Mouse (Mus musculus) common myeloid progenitor, adult 5-6 weeks (primary cell): ENCODE results near the gene Enpp4. TPM values are rescaled to one million over a fixed set of nuclear protein-coding genes. Genes with fewer than 3 reads are reported as not detected.

Experiments used
- ATAC-seq: replicated peaks from 2 replicates; pipeline ENCODE4 v1.8.0; 2016; ENCODE audit warnings: low read depth, mild to moderate bottlenecking, moderate TSS enrichment, inconsistent platforms; ENCODE audit not compliant: poor library complexity, severe bottlenecking
- total RNA-seq: library from RNA; stranded (forward); fragments of 200-1000, 187-1606 nt; gene quantifications from 2 replicates; pipeline ENCODE4 v1.2.3, GENCODE M21; 2017

Enpp4 gene
- total RNA-seq, result 14.4 and 19.3 TPM in 2 replicates

DNA sequence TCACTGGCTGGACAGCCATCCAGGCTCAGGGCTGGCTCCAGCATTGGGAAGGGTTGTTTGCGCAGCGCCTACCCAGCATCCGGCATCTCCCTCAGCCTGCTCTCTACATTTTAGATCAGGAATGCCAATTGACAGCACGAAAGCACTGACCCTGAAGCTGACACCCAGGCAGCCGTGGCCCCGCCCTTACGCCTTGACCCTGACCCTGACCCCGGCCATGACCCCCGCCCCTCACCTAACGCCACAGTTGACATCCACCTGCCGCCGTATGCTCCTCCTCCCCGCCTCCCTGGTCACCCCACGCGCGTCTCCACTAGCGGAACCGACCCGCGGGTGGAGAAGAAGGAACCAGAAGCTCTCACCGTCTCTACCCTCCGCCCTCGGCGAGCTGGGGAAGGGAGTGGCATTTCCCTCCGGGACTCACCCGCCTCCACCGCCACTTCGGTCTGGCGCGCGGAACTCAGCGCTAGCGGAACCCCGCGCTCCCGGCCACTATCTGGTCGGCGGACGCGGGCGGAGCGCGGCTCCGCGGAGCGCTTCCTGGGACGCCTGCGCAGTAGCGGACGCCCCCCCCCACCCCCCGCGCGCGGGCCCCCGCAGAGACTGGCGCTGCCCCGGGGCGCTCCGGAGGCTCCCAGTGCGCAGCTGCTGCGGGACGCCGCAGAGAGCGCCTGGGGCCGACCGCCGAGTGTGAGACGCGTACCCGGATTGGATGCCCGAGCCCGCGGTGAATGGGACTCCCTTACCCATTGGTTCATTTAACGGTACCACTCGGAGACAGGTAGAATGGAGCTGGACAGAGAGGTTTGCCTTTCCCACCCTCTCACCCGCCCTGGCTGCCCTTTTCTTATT, at the start of gene Enpp4:
TSS of gene Enpp4 (minus strand) at position 523 of the 852 bp plus-strand sequence.
- ATAC-seq, result peak; percentile 90

DNA sequence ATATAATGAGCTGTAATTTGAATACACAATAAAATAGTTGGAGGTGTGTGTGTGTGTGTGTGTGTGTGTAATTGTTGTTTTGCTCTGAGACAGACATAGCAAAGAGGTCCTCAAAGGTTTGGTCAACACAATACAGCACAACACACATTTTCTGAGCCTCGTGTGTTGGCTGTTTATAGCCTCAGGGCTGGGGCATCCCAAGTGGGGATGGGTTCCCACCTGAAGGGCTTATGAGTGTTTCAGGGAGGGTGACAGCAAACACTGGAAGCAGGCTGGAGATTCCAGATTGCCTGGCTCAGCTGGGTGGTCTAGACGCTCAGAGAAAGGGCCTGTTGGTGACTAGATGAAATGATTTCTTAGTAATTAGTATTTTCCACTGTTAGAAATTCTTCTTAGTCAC, 49.6 kb upstream of the Enpp4 start:
- ATAC-seq, result no peak

DNA sequence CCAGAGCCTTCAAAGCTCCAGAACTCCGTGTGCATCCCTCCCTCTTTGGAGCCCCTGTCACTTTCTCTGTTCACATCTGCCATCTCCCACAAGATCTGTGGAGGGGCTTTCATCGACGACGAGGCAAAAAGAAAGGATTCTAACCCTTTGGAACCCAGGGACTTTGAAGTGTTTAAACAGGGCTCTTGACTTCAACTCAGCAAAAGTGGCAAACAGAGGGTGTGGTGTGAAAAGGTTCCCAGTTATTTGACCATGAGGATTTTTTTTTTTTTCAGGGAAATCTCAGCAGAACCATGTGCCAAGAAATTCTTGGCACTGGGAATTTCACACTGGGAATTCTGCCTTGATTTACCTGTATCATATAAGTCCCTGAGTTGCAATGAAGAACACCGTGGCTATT, 48.3 kb upstream of the Enpp4 start:
- no peak for ATAC-seq

- no peak for ATAC-seq
These were observed 46.3 kb upstream of the Enpp4 start for GRCm38 (mm10) chr17:44151889-44152288.

- ATAC-seq, result peak; percentile 74
These were observed 45.5 kb upstream of the Enpp4 start for GRCm38 (mm10) chr17:44151130-44151529.

DNA sequence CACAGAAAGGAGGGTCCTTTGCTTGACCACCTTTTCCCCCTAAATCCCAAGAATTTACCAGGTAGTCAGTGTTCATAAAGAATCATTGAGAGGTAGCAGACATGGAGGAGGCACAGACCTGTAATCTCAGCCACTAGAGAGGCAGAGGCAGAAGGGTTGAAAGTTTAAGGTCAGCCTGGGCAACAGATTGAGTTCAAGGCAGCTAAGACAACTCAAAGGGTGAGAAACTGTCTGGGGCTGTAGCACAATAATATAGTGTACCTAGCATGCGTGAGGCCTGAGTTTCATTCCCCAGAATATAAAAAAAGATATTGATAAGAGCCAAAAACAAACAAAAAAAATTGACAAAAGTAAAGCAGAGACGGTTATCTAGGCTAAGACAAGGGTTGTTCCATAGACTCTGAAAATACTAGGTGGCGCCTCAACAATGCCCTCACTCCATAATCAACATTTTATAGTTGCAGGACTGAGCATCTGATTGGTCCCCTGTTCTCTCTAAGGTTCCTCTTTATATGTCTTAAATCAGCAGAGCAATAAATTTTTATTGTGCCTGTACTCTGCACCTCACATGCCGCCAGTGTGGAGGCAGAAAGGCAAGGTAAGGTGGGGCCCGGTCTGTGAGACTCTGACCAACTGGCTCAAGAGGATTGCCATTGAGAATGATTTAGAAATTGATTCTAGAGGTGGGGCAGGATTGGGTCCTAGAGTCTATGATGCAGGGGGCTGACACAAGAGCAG, 42.7 kb upstream of the Enpp4 start:
- no peak for ATAC-seq

GRCm38 (mm10) chr17:44145806-44146205, 40.2 kb upstream of the Enpp4 start:
- no peak for ATAC-seq

DNA sequence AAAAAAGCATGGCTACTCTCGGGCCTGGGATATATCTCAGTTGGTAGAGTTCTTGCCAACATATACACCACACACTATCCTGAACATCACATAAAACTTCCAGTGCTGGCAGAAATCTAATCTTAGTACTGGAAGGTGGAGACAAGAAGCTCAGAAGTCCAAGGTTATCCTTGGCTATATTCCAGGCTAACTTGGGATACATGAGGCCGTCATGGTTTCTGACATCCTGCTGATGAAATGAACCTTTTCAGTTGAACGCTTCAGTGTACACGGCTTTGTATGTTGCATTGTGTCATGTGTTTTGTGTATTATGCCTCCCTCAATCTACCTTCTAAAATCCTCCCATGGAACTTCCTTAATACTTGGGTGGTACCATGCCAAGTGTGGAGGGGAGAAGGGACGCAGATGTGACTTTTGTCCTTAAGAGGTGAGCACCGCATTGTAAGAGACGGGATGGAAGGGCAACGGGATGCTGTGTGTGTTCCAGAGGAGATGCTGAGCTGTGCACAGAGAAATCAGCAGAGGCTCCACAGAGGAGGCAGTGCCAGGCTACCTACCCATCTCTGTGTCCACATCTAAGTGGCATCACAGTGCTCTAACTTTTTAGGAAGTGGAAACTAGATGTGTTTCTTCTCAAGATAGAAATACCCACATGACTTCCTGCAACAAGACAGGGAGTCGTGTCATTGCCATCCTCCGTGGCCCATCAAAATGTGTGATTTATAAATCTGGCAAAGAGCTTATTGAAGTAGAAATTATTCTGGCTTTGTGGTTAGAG, 31.4 kb upstream of the Enpp4 start:
- peak; percentile 65 for ATAC-seq

- no peak for ATAC-seq
These were observed 30.4 kb upstream of the Enpp4 start for GRCm38 (mm10) chr17:44136018-44136417.

- no peak for ATAC-seq
These were observed 28.9 kb upstream of the Enpp4 start for GRCm38 (mm10) chr17:44134545-44134944.

GRCm38 (mm10) chr17:44134106-44134505, 28.5 kb upstream of the Enpp4 start:
- ATAC-seq, result peak; percentile 30

GRCm38 (mm10) chr17:44130429-44130828, 24.8 kb upstream of the Enpp4 start:
- ATAC-seq, result peak; percentile 61

GRCm38 (mm10) chr17:44129092-44129750, 23.6 kb upstream of the Enpp4 start:
- ATAC-seq, result peak; percentile 72

GRCm38 (mm10) chr17:44121366-44122100, 15.9 kb upstream of the Enpp4 start:
- ATAC-seq, result peak; percentile 39; the same call in 1 of the 2 replicates

- ATAC-seq, result no peak
These were observed 12.6 kb upstream of the Enpp4 start for GRCm38 (mm10) chr17:44118231-44118630.

GRCm38 (mm10) chr17:44117721-44118120, 12.1 kb upstream of the Enpp4 start:
- ATAC-seq, result no peak

DNA sequence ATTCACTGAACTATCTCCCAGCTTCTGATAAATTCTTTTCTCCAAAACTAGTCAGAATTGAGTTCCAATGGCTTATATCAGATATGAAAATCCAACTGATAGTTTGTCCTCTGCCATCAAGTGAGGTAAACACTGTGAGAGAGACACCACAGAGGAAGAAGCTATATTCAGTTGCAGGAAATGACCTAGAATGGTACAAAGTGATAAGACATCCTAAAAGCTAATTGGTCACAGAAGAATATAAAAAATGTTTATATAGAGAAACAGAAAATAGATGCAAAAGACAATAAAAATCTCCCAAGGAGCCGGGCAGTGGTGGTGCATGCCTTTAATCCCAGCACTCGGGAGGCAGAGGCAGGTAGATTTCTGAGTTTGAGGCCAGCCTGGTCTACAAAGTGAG, 11.0 kb upstream of the Enpp4 start:
- ATAC-seq, result peak; percentile 58

- no peak for ATAC-seq
These were observed 2.7 kb upstream of the Enpp4 start for GRCm38 (mm10) chr17:44108331-44108730.

DNA sequence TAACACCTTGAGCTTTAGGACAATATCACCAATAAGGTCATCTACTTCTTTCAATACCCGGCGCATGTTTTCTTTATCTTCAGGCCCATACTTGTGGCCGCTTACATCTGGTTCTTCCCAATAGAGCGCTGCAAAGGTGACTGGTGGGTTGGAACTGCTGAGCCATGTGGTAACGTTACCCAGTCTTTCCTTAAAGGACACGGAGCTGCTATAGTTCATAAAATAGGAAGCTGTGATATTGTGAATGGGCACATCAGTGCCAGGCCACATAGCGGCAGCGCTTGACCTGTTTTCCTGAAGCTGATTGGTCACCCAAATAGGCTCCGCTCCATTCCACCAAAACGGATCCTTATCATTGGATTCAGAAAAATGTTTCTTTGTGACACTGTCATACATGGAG, 3.6 kb downstream of the Enpp4 start:
- no peak for ATAC-seq
